ENCODE assay signal across 28 mouse cellular contexts in the genomic region with DNA sequence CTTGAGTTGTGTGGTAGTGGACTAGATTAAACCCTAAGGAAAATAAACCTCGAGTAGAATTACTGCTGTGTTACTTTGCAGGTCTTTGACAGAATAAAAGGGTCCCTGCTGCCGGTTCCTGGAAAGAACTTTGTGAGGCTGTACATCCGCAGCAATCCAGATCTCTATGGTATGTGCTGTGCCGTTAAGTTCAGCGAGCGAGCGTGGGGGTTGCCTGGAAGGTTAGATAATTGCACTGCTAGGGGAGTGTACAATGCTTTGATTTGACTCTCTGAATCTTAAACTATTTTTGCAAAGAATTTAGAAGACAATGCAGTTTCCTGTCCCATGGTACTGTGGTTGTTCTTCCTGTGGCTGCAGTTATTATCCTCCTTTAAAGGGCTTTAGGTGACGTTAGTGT. TPM values are rescaled to one million over a fixed set of nuclear protein-coding genes. Genes with fewer than 3 reads are reported as not detected.
DNase-seq lines count a peak whose midpoint lies in the region; ATAC-seq lines count a peak whose summit lies in the region.
"Had no signal": no experiment of that assay in that cellular context is flagged by ENCODE, and none has a peak within 500 bp of the region (broad histone marks: within the 10 kb centered on the region; RNA-seq: fewer than 3 reads in every experiment).

No protein-coding gene starts in this region.

- no peaks in the 10 kb centered on the region for H3K4me1 ChIP-seq in kidney, embryonic 16.5 days (ENCODE audit: insufficient read depth, low read length)
- peaks cover 9% of the 10 kb centered on the region; the same call in 1 of the 2 replicates for H3K4me1 ChIP-seq in kidney, embryonic 15.5 days
- H3K4me1 ChIP-seq: embryonic facial prominence, embryonic 12.5 days; forebrain, embryonic 15.5 days had no signal

- ATAC-seq in kidney, embryonic 16.5 days (ENCODE audit: low FRiP score, low TSS enrichment), result no peak
- no peak for ATAC-seq in kidney, embryonic 15.5 days (replicated peaks; ENCODE audit: low FRiP score)
- ATAC-seq: activated CD4-positive, CD25-positive, alpha-beta regulatory T cell, adult 4 months; CD4-positive, CD25-positive, alpha-beta regulatory T cell, adult 4 months; forebrain, embryonic 13.5 days; forebrain, embryonic 15.5 days; forebrain, postnatal 0 days; Patski had no signal

- no peaks in the 10 kb centered on the region for H3K9me3 ChIP-seq in kidney, embryonic 16.5 days (ENCODE audit: low read length)
- H3K9me3 ChIP-seq in kidney, embryonic 15.5 days (replicated peaks), result no peaks in the 10 kb centered on the region
- H3K9me3 ChIP-seq: embryonic facial prominence, embryonic 10.5 days; forebrain, embryonic 15.5 days; G1E had no signal

- H3K4me3 ChIP-seq in kidney, embryonic 16.5 days (ENCODE audit: low read length), result no peak overlapping the region
- no peak overlapping the region for H3K4me3 ChIP-seq in kidney, embryonic 15.5 days (replicated peaks)
- H3K4me3 ChIP-seq: embryonic facial prominence, embryonic 10.5 days; embryonic facial prominence, embryonic 12.5 days; forebrain, embryonic 13.5 days; forebrain, embryonic 15.5 days had no signal

- no peaks in the 10 kb centered on the region for H3K27me3 ChIP-seq in kidney, embryonic 16.5 days (ENCODE audit: insufficient read depth, low read length)
- H3K27me3 ChIP-seq in kidney, embryonic 15.5 days, result no peaks in the 10 kb centered on the region
- H3K27me3 ChIP-seq: CH12.LX; embryonic facial prominence, embryonic 12.5 days; forebrain, embryonic 13.5 days; forebrain, embryonic 15.5 days; Patski had no signal

- no peak overlapping the region for H3K9ac ChIP-seq in kidney, embryonic 16.5 days (replicated peaks; ENCODE audit: low read length)
- no peak overlapping the region for H3K9ac ChIP-seq in kidney, embryonic 15.5 days
- H3K9ac ChIP-seq: embryonic facial prominence, embryonic 12.5 days; forebrain, embryonic 13.5 days; forebrain, embryonic 15.5 days; forebrain, postnatal 0 days had no signal

- no peak overlapping the region for H3K4me2 ChIP-seq in kidney, embryonic 16.5 days (replicated peaks; ENCODE audit: low read depth, low read length)
- no peak overlapping the region for H3K4me2 ChIP-seq in kidney, embryonic 15.5 days
- H3K4me2 ChIP-seq: embryonic facial prominence, embryonic 12.5 days; forebrain, embryonic 13.5 days; forebrain, embryonic 15.5 days had no signal

- H3K27ac ChIP-seq in kidney, embryonic 16.5 days (ENCODE audit: low read length), result 0 out of 2 replicates have a peak overlapping the region, but pooled peaks have one; percentile 11
- no peak overlapping the region for H3K27ac ChIP-seq in kidney, embryonic 15.5 days
- H3K27ac ChIP-seq: embryonic facial prominence, embryonic 10.5 days; embryonic facial prominence, embryonic 12.5 days; forebrain, embryonic 13.5 days; forebrain, embryonic 15.5 days had no signal

- WGBS in kidney, embryonic 16.5 days, result 36% methylated on average over 8 of the region's 8 CpGs
- 40% methylated on average over 8 of the region's 8 CpGs for WGBS in kidney, embryonic 15.5 days

- DNase-seq in kidney, postnatal 4 days, result peak; percentile 49 to 64
- DNase-seq in kidney, postnatal 25 days, result no peak
- peak; percentile 36 for DNase-seq in R1 (ENCODE audit: low read depth, low spot score)
- no peak for DNase-seq in gastrocnemius, postnatal 14 days
- DNase-seq: adrenal gland, adult 8-10 months; adrenal gland, postnatal 14 days; adrenal gland, postnatal 36 days; B cell, adult 2 months; cerebellum, adult 11-12 months; cerebellum, adult 2 months; cerebellum, adult 9-10 months; cerebellum, postnatal 10 days; cerebellum, postnatal 25 days; forebrain, postnatal 0 days had no signal

- intact Hi-C loops in gastrocnemius, postnatal 14 days (cut with DNase I; ENCODE audit: low total_unique reads), result no loop called here

- no peaks in the 10 kb centered on the region for H3K36me3 ChIP-seq in kidney, embryonic 16.5 days (ENCODE audit: insufficient read depth, low read length)
- no peaks in the 10 kb centered on the region; the same call in 1 of the 2 replicates for H3K36me3 ChIP-seq in kidney, embryonic 15.5 days
- H3K36me3 ChIP-seq: forebrain, embryonic 15.5 days had no signal

RNA-seq across cellular contexts. Expression of a gene that starts 22.2 kb away (rescaled TPM):
- 54.7 and 57.3 TPM in 2 replicates for polyA plus RNA-seq in kidney, embryonic 16.5 days (2015; fragmentation: Nextera tagmentation; extraction: Ambion mirVana)
- 51.6 and 54.7 TPM in 2 replicates for polyA plus RNA-seq in kidney, embryonic 15.5 days (2015; fragmentation: Nextera tagmentation; extraction: Ambion mirVana)
- 10 to 100 TPM; 12.0 to 12.7 TPM for total RNA-seq in gastrocnemius, postnatal 14 days (2021)

RNA-seq across cellular contexts. Expression of a gene that starts 29.4 kb away (rescaled TPM):
- 0.47 and 0.68 TPM in 2 replicates for polyA plus RNA-seq in kidney, embryonic 16.5 days (2015; fragmentation: Nextera tagmentation; extraction: Ambion mirVana)
- 0.21 and 0.32 TPM in 2 replicates for polyA plus RNA-seq in kidney, embryonic 15.5 days (2015; fragmentation: Nextera tagmentation; extraction: Ambion mirVana)
- not detected for total RNA-seq in gastrocnemius, postnatal 14 days (2021)
- total RNA-seq: adrenal gland, adult 8-10 months; adrenal gland, postnatal 36 days; forebrain, postnatal 0 days; G1E had no signal
- polyA plus RNA-seq: activated CD4-positive, CD25-positive, alpha-beta regulatory T cell, adult 4 months; CD4-positive, CD25-positive, alpha-beta regulatory T cell, adult 4 months; cortical plate, adult 2 months; embryonic facial prominence, embryonic 10.5 days; embryonic facial prominence, embryonic 12.5 days; embryonic facial prominence, embryonic 14.5 days; forebrain, embryonic 11.5 days; forebrain, embryonic 13.5 days; forebrain, embryonic 15.5 days; forebrain, postnatal 0 days; G1E; Patski had no signal

RNA-seq across cellular contexts. Expression of a gene that starts 31.2 kb away (rescaled TPM):
- 36.5 and 39.7 TPM in 2 replicates for polyA plus RNA-seq in kidney, embryonic 16.5 days (2015; fragmentation: Nextera tagmentation; extraction: Ambion mirVana)
- 37.5 and 38.1 TPM in 2 replicates for polyA plus RNA-seq in kidney, embryonic 15.5 days (2015; fragmentation: Nextera tagmentation; extraction: Ambion mirVana)
- total RNA-seq in gastrocnemius, postnatal 14 days (2021), result 1 to 10 TPM; 7.4 to 8.0 TPM

Comparison
In these comparisons a context has a peak if more than half of its experiments do, and no peak if none do; other contexts are left out.
1. DNase-seq: peak in kidney, postnatal 4 days (2 of 2) and R1 (single experiment); none in kidney, postnatal 25 days (0 of 2) and gastrocnemius, postnatal 14 days (single experiment).